Mouse (Mus musculus) neural tube, embryonic 13.5 days (tissue): ENCODE measurements around the gene Zfp318. TPM values are rescaled to one million over a fixed set of nuclear protein-coding genes. Genes with fewer than 3 reads are reported as not detected.
A peak's percentile ranks its signal among the peaks of the same experiment; 100 is the strongest.

Experiments
- ATAC-seq: fragments of 200-750 bp; cut with Nextera tagmentation; 2 replicates; pipeline ENCODE4 v1.8.0; 2017; ENCODE audit warnings: low read depth, mild to moderate bottlenecking, moderate TSS enrichment, moderate library complexity
- H3K27ac ChIP-seq: fragments of 300-500 bp; sonication (generic); replicated peaks from 2 replicates; pipeline ENCODE4 v1.5.1; 2015; ENCODE audit warnings: moderate library complexity, mild to moderate bottlenecking, inconsistent platforms
- H3K27me3 ChIP-seq: fragments of 300-500 bp; sonication (generic); 2 replicates; pipeline ENCODE4 v1.6.1; 2015; ENCODE audit warnings: mild to moderate bottlenecking, inconsistent platforms
- H3K36me3 ChIP-seq: fragments of 300-500 bp; sonication (generic); 2 replicates; pipeline ENCODE4 v1.6.1; 2015; ENCODE audit warnings: mild to moderate bottlenecking, inconsistent platforms
- H3K4me1 ChIP-seq: fragments of 300-500 bp; sonication (generic); replicated peaks from 2 replicates; pipeline ENCODE4 v1.6.1; 2015; ENCODE audit warnings: inconsistent platforms
- H3K4me2 ChIP-seq: fragments of 300-500 bp; sonication (generic); 2 replicates; pipeline ENCODE4 v1.6.1; 2015; ENCODE audit warnings: inconsistent platforms, mild to moderate bottlenecking, moderate library complexity
- H3K4me3 ChIP-seq: fragments of 300-500 bp; sonication (generic); 2 replicates; pipeline ENCODE4 v1.5.1; 2015; ENCODE audit warnings: mild to moderate bottlenecking, inconsistent platforms
- H3K9ac ChIP-seq: fragments of 300-500 bp; sonication (generic); 2 replicates; pipeline ENCODE4 v1.6.1; 2015; ENCODE audit warnings: moderate library complexity, mild to moderate bottlenecking, inconsistent platforms
- H3K9me3 ChIP-seq: fragments of 300-500 bp; sonication (generic); 2 replicates; pipeline ENCODE4 v1.6.1; 2016; ENCODE audit warnings: inconsistent platforms
- WGBS: fragments of 180-500 bp; shearing (Covaris S2); methylation state at CpG from one replicate; pipeline ENCODE4 v1.1.7; 2015; 5-methylcytosine and 5-hydroxymethylcytosine counted together
- polyA plus RNA-seq: library from polyadenylated mRNA; unstranded; fragments of >200 nt; fragmentation: Nextera tagmentation; extraction: Ambion mirVana; gene quantifications from 2 replicates; pipeline ENCODE4 v1.2.1, GENCODE M21; 2015

Zfp318 gene
- polyA plus RNA-seq, 1 experiment from 2014 or later: 20.1 TPM

- ATAC-seq: no peak
- Histone ChIP-seq H3K36me3 (peaks cover 27% of the 10 kb centered on the region), H3K4me1 (no peaks in the 10 kb centered on the region), H3K4me2 (no peak overlapping the region), H3K27me3 (no peaks in the 10 kb centered on the region), H3K27ac (no peak overlapping the region), H3K9me3 (no peaks in the 10 kb centered on the region), H3K9ac (no peak overlapping the region), H3K4me3 (no peak overlapping the region)
Measured at GRCm38 (mm10) chr17:46419717-46420116, 36.2 kb downstream of the Zfp318 start.

DNA sequence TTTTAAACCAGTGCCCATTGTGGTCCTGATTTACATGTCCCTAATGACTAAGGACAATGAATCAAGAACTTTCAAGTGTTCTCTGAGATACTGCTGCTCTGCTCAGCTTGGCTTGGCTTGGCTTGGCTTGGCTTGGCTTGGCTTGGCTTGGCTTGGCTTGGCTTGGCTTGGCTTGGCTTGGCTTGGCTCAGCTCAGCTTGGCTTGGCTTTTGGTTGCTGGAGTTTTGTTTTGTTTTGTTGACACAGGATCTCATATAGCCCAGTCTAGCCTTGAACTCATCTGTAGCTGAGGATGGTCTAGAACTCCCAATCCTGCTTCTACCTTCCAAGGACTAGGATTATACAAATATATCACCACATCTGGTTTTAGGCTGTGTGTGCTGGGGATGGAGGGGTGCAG lies 43.0 kb downstream of the Zfp318 start:
- Histone ChIP-seq H3K4me2 (no peak overlapping the region), H3K36me3 (0 out of 2 replicates have a peak, but pooled peaks cover 5% of the 10 kb centered on the region), H3K9me3 (no peaks in the 10 kb centered on the region), H3K9ac (no peak overlapping the region), H3K27ac (no peak overlapping the region), H3K4me3 (no peak overlapping the region), H3K27me3 (no peaks in the 10 kb centered on the region; the same call in 1 of the 2 replicates), H3K4me1 (peaks cover 5% of the 10 kb centered on the region; the same call in 1 of the 2 replicates)
- ATAC-seq: no peak

- H3K4me1 ChIP-seq: peaks cover 5% of the 10 kb centered on the region
Measured at GRCm38 (mm10) chr17:46428761-46429414, 45.4 kb downstream of the Zfp318 start, which contains the start of gene Crip3. Gene Crip3, plus strand, starts transcription at chr17:46428926.

DNA sequence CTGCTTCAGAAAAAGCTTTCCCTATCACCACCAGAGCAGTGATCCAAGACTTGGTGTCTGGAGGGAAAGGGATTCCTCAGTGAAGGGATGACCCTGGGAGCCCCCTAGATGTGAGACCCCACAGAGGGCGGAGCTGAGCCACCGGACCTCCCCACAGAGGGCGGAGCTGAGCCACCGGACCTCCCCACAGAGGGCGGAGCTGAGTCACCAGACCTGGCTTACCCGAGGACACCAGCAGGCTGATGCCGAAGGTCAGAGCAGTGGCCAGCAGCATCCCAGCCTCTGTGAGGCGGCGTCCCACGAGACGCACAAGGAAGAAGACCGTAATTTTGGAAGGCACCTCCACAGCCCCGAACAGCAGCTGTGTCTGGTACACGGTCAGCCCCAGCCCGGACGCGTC lies 50.1 kb downstream of the Zfp318 start:
- Histone ChIP-seq H3K27ac (no peak overlapping the region), H3K4me3 (no peak overlapping the region), H3K9me3 (no peaks in the 10 kb centered on the region), H3K27me3 (peaks cover 8% of the 10 kb centered on the region), H3K9ac (0 out of 2 replicates have a peak overlapping the region, but pooled peaks have one; percentile 22), H3K36me3 (no peaks in the 10 kb centered on the region), H3K4me1 (peaks cover 14% of the 10 kb centered on the region), H3K4me2 (peak overlapping the region; percentile 45)
- ATAC-seq: 0 out of 2 replicates have a peak, but pooled peaks have one; percentile 13
- 1% methylated on average over 17 of the region's 17 CpGs for WGBS

More at GRCm38 (mm10) chr17:46428761-46429414, 45.4 kb downstream of the Zfp318 start, which contains the start of gene Crip3:
- Histone ChIP-seq H3K36me3 (0 out of 2 replicates have a peak, but pooled peaks cover 5% of the 10 kb centered on the region), H3K27me3 (no peaks in the 10 kb centered on the region; the same call in 1 of the 2 replicates), H3K4me3 (no peak within 1 kb of the TSS), H3K27ac (no peak within 1 kb of the TSS), H3K9ac (no peak within 1 kb of the TSS), H3K4me2 (peak within 1 kb of the TSS; percentile 41), H3K9me3 (no peaks in the 10 kb centered on the region)
- 13% methylated on average over 18 of the region's 18 CpGs for WGBS
- 0 out of 2 replicates have a peak, but pooled peaks have one; percentile 29 for ATAC-seq

DNA sequence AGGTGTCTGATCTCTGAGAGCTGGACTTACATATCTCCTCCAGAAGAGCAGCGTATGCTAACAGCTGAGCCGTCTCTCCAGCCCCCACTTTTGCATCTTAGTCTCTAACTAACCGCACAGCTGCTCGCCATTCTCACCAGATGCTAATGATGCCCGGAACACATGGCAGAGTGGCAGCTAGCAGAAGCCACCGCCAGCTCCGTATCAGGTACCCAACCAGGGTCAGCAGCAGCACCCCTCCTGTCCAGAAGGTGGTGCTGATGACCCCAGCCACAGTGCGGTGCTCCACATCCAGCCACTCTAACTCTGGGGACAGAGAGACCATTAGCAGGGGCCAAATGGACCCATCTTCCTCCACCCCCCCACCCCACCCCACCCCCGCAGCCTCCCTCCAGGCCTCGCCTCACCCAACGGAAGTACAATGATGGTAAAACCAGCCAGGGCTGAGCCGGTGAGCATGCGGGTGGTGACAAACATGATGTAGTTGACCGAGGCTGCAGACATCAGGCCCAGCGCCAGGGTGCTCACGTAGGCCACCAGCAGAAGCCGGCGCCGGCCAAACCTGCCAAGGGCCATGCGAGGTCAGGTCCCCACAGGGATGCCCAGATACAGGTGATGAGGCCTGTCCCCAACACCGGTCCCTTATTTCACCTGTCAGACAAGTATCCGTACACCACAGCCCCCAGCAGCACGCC lies 53.3 kb downstream of the Zfp318 start:
- WGBS: 26% methylated on average over 23 of the region's 23 CpGs
- Histone ChIP-seq H3K9ac (peak overlapping the region; percentile 12; the same call in 1 of the 2 replicates), H3K4me1 (peaks cover 9% of the 10 kb centered on the region; the same call in 1 of the 2 replicates), H3K27me3 (peaks cover 12% of the 10 kb centered on the region), H3K27ac (no peak overlapping the region), H3K36me3 (no peaks in the 10 kb centered on the region), H3K4me3 (no peak overlapping the region), H3K4me2 (peak overlapping the region; percentile 11; the same call in 1 of the 2 replicates), H3K9me3 (no peaks in the 10 kb centered on the region)
- peak; percentile 54 for ATAC-seq

- WGBS: 79% methylated on average over 4 of the region's 4 CpGs
- ATAC-seq: no peak
- H3K36me3 ChIP-seq: no peaks in the 10 kb centered on the region
Measured at GRCm38 (mm10) chr17:46438298-46438873, 54.9 kb downstream of the Zfp318 start, which contains the start of gene Slc22a7. Gene Slc22a7, minus strand, starts transcription at chr17:46438457.

GRCm38 (mm10) chr17:46439176-46439575 lies 55.6 kb downstream of the Zfp318 start:
- Histone ChIP-seq H3K4me3 (no peak overlapping the region), H3K4me1 (peaks cover 20% of the 10 kb centered on the region), H3K36me3 (no peaks in the 10 kb centered on the region), H3K9me3 (no peaks in the 10 kb centered on the region), H3K4me2 (no peak overlapping the region), H3K27me3 (peaks cover 33% of the 10 kb centered on the region), H3K9ac (no peak overlapping the region), H3K27ac (no peak overlapping the region)
- ATAC-seq: no peak
- 91% methylated on average over 10 of the region's 10 CpGs for WGBS

More at GRCm38 (mm10) chr17:46438298-46438873, 54.9 kb downstream of the Zfp318 start, which contains the start of gene Slc22a7:
- no peaks in the 10 kb centered on the region for H3K9me3 ChIP-seq
- H3K9ac ChIP-seq: no peak within 1 kb of the TSS; the same call in 1 of the 2 replicates
- H3K4me2 ChIP-seq: no peak within 1 kb of the TSS
- peaks cover 25% of the 10 kb centered on the region for H3K27me3 ChIP-seq
- no peak within 1 kb of the TSS for H3K27ac ChIP-seq
- H3K4me1 ChIP-seq: peaks cover 20% of the 10 kb centered on the region
- no peak within 1 kb of the TSS for H3K4me3 ChIP-seq

GRCm38 (mm10) chr17:46444839-46445579 lies 61.5 kb downstream of the Zfp318 start:
- H3K27me3 ChIP-seq: peaks cover 57% of the 10 kb centered on the region
- peak overlapping the region; percentile 39 for H3K4me2 ChIP-seq

DNA sequence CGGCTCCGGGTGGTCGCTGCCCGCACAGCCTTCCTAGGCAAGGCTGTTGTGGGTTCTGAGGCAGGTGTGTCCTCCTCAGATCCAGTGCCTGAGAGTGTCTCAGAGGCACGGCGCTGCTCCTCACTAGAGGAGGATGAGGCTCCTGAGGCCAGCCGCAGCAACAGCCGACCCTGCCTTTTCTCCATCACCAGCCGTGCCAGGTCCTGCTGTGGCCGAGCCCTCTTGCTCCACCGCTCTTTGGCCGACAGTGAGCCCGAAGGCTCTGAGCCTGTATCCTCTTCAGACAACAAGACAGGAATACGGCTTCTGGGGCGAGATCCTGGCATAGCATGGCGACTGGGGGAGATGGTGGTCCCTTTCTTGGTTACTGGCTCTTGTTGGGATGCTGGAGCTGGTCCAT lies 62.7 kb downstream of the Zfp318 start:
- Histone ChIP-seq H3K9ac (no peak overlapping the region), H3K36me3 (peaks cover 13% of the 10 kb centered on the region), H3K27ac (no peak overlapping the region), H3K4me1 (peaks cover 17% of the 10 kb centered on the region), H3K4me3 (no peak overlapping the region), H3K9me3 (no peaks in the 10 kb centered on the region), H3K4me2 (no peak overlapping the region), H3K27me3 (peaks cover 57% of the 10 kb centered on the region)
- no peak for ATAC-seq
- 93% methylated on average over 16 of the region's 16 CpGs for WGBS

More at GRCm38 (mm10) chr17:46444839-46445579, 61.5 kb downstream of the Zfp318 start:
- ATAC-seq: no peak
- H3K27ac ChIP-seq: no peak overlapping the region
- WGBS: 4% methylated on average over 50 of the region's 50 CpGs
- no peaks in the 10 kb centered on the region for H3K9me3 ChIP-seq
- peaks cover 17% of the 10 kb centered on the region for H3K4me1 ChIP-seq
- peak overlapping the region; percentile 13 for H3K4me3 ChIP-seq
- H3K9ac ChIP-seq: no peak overlapping the region
- peaks cover 13% of the 10 kb centered on the region for H3K36me3 ChIP-seq

DNA sequence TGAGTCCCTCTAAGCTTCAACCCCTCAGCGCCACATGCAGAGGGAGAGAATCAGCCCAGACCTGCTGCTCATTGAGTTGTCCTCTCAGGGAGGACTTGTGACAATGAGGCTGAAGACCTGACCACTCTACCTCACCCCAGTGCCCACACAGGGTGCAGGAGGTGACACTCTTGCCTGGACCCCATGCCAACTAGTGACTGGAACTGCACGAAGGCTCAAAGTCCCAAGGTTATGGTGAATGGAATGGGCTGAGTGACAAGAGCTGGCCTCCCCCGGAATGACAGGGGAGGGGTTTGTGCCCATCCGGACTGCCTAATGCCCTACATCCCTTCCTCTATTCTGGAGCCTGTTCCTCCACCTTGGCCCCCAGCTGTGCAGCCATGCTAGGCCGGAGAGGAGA lies 69.2 kb downstream of the Zfp318 start:
- no peak for ATAC-seq
- Histone ChIP-seq H3K4me1 (peaks cover 42% of the 10 kb centered on the region), H3K36me3 (no peaks in the 10 kb centered on the region; the same call in 1 of the 2 replicates), H3K4me2 (no peak overlapping the region), H3K9ac (0 out of 2 replicates have a peak overlapping the region, but pooled peaks have one; percentile 61), H3K27me3 (peaks cover 24% of the 10 kb centered on the region), H3K4me3 (no peak overlapping the region), H3K27ac (no peak overlapping the region), H3K9me3 (no peaks in the 10 kb centered on the region)
- WGBS: 28% methylated on average over 5 of the region's 5 CpGs

GRCm38 (mm10) chr17:46453302-46453948 lies 69.9 kb downstream of the Zfp318 start:
- Histone ChIP-seq H3K9me3 (no peaks in the 10 kb centered on the region), H3K9ac (0 out of 2 replicates have a peak overlapping the region, but pooled peaks have one; percentile 61), H3K4me1 (peaks cover 42% of the 10 kb centered on the region), H3K4me2 (peak overlapping the region; percentile 63), H3K4me3 (peak overlapping the region; percentile 29; the same call in 1 of the 2 replicates), H3K27ac (peak overlapping the region; percentile 67), H3K36me3 (peaks cover 2% of the 10 kb centered on the region; the same call in 1 of the 2 replicates), H3K27me3 (peaks cover 30% of the 10 kb centered on the region)
- WGBS: 2% methylated on average over 13 of the region's 13 CpGs
- no peak for ATAC-seq
